Mouse (Mus musculus) G1E (cell line): ENCODE results near the gene Brdt. TPM values are rescaled to one million over a fixed set of nuclear protein-coding genes. Genes with fewer than 3 reads are reported as not detected.

Experiments
- ATAC-seq: 2 replicates; pipeline ENCODE4 v1.8.0; 2016; ENCODE audit warnings: mild to moderate bottlenecking; ENCODE audit not compliant: insufficient number of reproducible peaks, poor library complexity, low FRiP score, severe bottlenecking; ENCODE audit errors: extremely low read depth
- DNase-seq: peaks from one replicate; pipeline ENCODE4 v3.0.0; 2012; ENCODE audit warnings: low spot score
- H3K27me3 ChIP-seq: 2 replicates; pipeline ENCODE4 v1.6.1; 2012; ENCODE audit warnings: mild to moderate bottlenecking, low read length, inconsistent platforms; ENCODE audit not compliant: insufficient read depth
- H3K36me3 ChIP-seq: replicated peaks from 2 replicates; pipeline ENCODE3; 2012; ENCODE audit warnings: mild to moderate bottlenecking, inconsistent platforms
- H3K4me1 ChIP-seq: 2 replicates; pipeline ENCODE4 v1.6.1; 2012; ENCODE audit warnings: low read depth, low read length, inconsistent platforms, mixed read lengths; ENCODE audit not compliant: insufficient read depth
- H3K4me3 ChIP-seq: 2 replicates; pipeline ENCODE4 v1.5.1; 2012; ENCODE audit warnings: low read depth, mild to moderate bottlenecking, inconsistent platforms, low read length, moderate library complexity, mixed read lengths
- H3K9me3 ChIP-seq: replicated peaks from 2 replicates; pipeline ENCODE4 v1.6.1; 2012; ENCODE audit warnings: inconsistent platforms
- CTCF ChIP-seq: IDR thresholded peaks from 2 replicates; pipeline ENCODE4 v1.5.1; 2012; ENCODE audit warnings: low read depth, low read length, inconsistent platforms, mixed read lengths
- GATA1 ChIP-seq: IDR thresholded peaks from 2 replicates; pipeline ENCODE4 v1.6.1; 2012; ENCODE audit warnings: borderline replicate concordance, low read length, inconsistent platforms, mixed read lengths
- GATA2 ChIP-seq: IDR thresholded peaks from 2 replicates; pipeline ENCODE4 v1.6.1; 2012; ENCODE audit warnings: low read depth, low read length, inconsistent platforms, borderline replicate concordance
- POLR2AphosphoS5 ChIP-seq: IDR thresholded peaks from 2 replicates; pipeline ENCODE4 v1.6.1; 2012; ENCODE audit warnings: low read depth, low read length, inconsistent platforms; ENCODE audit not compliant: insufficient replicate concordance
- TAL1 ChIP-seq: conservative IDR thresholded peaks from 2 replicates; pipeline ENCODE4 v1.6.1; 2012; ENCODE audit warnings: low read depth, low read length, inconsistent platforms, mixed read lengths
- polyA plus RNA-seq: library from polyadenylated mRNA; stranded (reverse); fragments of >175 nt; gene quantifications from 2 replicates; pipeline ENCODE4 v1.2.3, GENCODE M21; 2012
- total RNA-seq, 2 experiments: library from RNA; stranded (forward) in 1 of 2; stranded (reverse) in 1 of 2; fragments of 200-1000 nt in 1 of 2; fragments of >200 nt in 1 of 2; fragmentation: Nextera tagmentation in 1 of 2; gene quantifications; 2 replicates each; pipeline ENCODE4 v1.2.3; 2014 to 2017

Gene Brdt
- total and polyA plus RNA-seq, 3 experiments = 0.11 TPM; not detected in 2

- TF ChIP-seq GATA2 = no peak
- TF ChIP-seq TAL1 = no peak
- TF ChIP-seq CTCF = no peak
- no peak for TF ChIP-seq GATA1
- Histone ChIP-seq H3K9me3 (no peaks in the 10 kb centered on the region), H3K4me1 (no peaks in the 10 kb centered on the region), H3K4me3 (no peak overlapping the region), H3K27me3 (peaks cover 19% of the 10 kb centered on the region), H3K36me3 (no peaks in the 10 kb centered on the region)
- DNase-seq (no peak), ATAC-seq (no peak)
Measured at GRCm38 (mm10) chr5:107405361-107405760, 74.4 kb downstream of the Brdt start.

DNA sequence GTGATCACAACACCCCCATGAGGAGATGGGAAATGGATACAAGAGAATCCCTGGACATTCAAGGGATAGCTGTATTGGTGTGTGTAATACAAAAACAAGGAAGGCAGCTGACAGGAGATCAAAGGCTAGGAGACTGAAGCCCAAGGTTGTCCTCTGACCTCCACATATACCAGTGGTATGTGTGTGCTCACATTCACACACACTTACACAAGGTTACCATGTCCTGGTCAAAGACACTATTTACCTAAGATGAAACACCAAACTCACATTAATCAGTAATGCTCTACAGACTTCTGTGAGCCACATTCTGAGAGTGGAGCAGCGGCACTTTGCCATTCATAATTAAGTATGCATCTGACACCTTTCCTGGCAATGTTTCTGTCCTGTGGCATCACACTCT is 79.3 kb downstream of the Brdt start:
- TF ChIP-seq GATA1 = no peak
- no peak for TF ChIP-seq TAL1
- TF ChIP-seq GATA2 = no peak
- no peak for TF ChIP-seq POLR2AphosphoS5
- Histone ChIP-seq H3K27me3 (no peaks in the 10 kb centered on the region), H3K9me3 (no peaks in the 10 kb centered on the region), H3K4me3 (no peak overlapping the region), H3K4me1 (no peaks in the 10 kb centered on the region), H3K36me3 (no peaks in the 10 kb centered on the region)
- ATAC-seq (no peak), DNase-seq (no peak)

DNA sequence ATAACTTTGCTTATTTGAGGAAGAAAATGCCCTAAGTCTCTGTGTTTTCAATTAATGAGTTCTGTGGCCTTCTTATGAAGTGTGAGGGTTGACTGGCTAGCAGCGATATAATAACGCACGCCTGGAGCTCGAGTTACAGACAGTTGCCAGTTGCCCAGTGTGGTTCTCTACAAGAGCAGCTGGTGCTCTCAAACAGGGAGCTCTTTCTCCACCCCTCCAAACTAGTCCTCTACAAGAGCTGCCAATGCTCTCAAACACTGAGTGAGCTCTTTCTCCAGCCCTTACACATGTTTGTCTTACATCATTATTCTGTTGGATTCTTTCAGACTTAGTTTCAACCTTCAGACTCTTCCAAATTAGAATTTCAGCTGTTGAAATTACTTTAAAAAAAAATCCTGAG is 80.4 kb downstream of the Brdt start:
- TF ChIP-seq GATA2 = no peak
- TF ChIP-seq POLR2AphosphoS5 = no peak
- TF ChIP-seq CTCF = no peak
- no peak for TF ChIP-seq TAL1
- no peak for TF ChIP-seq GATA1
- Histone ChIP-seq H3K27me3 (no peaks in the 10 kb centered on the region), H3K36me3 (no peaks in the 10 kb centered on the region), H3K4me1 (no peaks in the 10 kb centered on the region), H3K9me3 (no peaks in the 10 kb centered on the region), H3K4me3 (no peak overlapping the region)
- ATAC-seq (no peak), DNase-seq (no peak)

DNA sequence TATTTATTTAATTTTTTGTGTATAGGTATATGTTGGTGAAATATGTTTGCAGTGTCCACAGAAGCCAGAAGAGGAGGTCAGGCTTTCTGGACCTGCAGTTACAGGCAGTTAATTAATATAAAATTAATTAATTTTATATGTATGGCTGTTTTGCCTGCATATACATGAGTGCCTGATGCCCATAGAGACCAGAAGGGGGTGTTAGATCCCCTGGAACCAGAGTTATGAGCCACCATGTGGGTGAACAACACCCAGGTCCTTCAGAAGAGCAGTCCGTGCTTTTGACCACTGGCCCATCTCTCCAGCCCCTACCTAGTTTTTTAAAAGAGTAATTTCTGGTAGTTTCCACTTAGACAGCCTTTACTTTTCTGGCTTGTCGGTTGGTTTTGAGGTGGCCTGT is 81.3 kb downstream of the Brdt start:
- Histone ChIP-seq H3K4me1 (no peaks in the 10 kb centered on the region), H3K4me3 (no peak overlapping the region), H3K36me3 (no peaks in the 10 kb centered on the region), H3K27me3 (no peaks in the 10 kb centered on the region), H3K9me3 (no peaks in the 10 kb centered on the region)
- no peak for DNase-seq
- ATAC-seq = no peak
- TF ChIP-seq GATA2 = no peak
- no peak for TF ChIP-seq GATA1
- no peak for TF ChIP-seq CTCF
- no peak for TF ChIP-seq POLR2AphosphoS5
- no peak for TF ChIP-seq TAL1

DNA sequence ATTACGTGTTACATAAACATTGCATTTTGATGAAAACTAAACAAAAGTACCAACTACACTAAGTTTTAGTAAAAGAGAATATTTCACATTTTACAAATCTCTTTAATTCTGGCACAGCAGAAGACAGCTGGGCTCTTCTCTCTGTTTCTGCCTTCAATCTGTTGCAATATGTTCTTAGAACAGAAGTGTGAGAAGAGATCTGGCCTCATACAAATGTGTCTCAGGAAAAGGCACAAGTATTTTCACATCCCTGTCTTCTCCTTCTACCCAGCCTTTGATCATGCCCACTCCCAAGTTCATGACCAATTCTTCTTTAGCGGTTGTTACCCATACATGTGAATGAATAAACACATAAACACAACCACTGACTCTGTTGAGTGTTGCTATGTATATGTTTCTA is 84.1 kb downstream of the Brdt start:
- H3K9me3 ChIP-seq = no peaks in the 10 kb centered on the region
- TF ChIP-seq GATA2 (no peak), TAL1 (no peak), POLR2AphosphoS5 (no peak), CTCF (no peak), GATA1 (no peak)
- no peak overlapping the region for H3K4me3 ChIP-seq
- ATAC-seq (no peak), DNase-seq (no peak)
- no peaks in the 10 kb centered on the region for H3K36me3 ChIP-seq
- H3K4me1 ChIP-seq = no peaks in the 10 kb centered on the region
- peaks cover 5% of the 10 kb centered on the region for H3K27me3 ChIP-seq

- H3K4me1 ChIP-seq = no peaks in the 10 kb centered on the region
- TF ChIP-seq POLR2AphosphoS5 (no peak), GATA1 (no peak), CTCF (no peak), GATA2 (no peak), TAL1 (no peak)
- ATAC-seq (no peak), DNase-seq (no peak)
- H3K9me3 ChIP-seq = no peaks in the 10 kb centered on the region
- no peaks in the 10 kb centered on the region for H3K36me3 ChIP-seq
- H3K4me3 ChIP-seq = no peak overlapping the region
- H3K27me3 ChIP-seq = peaks cover 14% of the 10 kb centered on the region
Measured at GRCm38 (mm10) chr5:107421676-107422075, 90.7 kb downstream of the Brdt start.
